Comparison of ENCODE assay signal across 7 mouse cellular contexts in genomic region chr16:46009717-46010116, GRCm38 (mm10). TPM values are rescaled to one million over a fixed set of nuclear protein-coding genes. Genes with fewer than 3 reads are reported as not detected.
DNase-seq lines count a peak whose midpoint lies in the region; ATAC-seq and TF ChIP-seq lines count a peak whose summit lies in the region.

No protein-coding gene starts in this region.

- no peak overlapping the region for H3K27ac ChIP-seq in lung, postnatal 0 days (ENCODE audit: low read length)
- H3K27ac ChIP-seq in forebrain, postnatal 0 days (ENCODE audit: low read depth, low read length) = 0 out of 2 replicates have a peak overlapping the region, but pooled peaks have one; percentile 29

- no peak for TF ChIP-seq CTCF in lung, postnatal 0 days (IDR thresholded peaks at IDR 0.05)
- no peak for TF ChIP-seq CTCF in forebrain, postnatal 0 days (IDR thresholded peaks at IDR 0.05; ENCODE audit: low read depth)

- no peaks in the 10 kb centered on the region; the same call in 1 of the 2 replicates for H3K4me1 ChIP-seq in lung, postnatal 0 days (ENCODE audit: insufficient read depth, low read depth, low read length)
- H3K4me1 ChIP-seq in forebrain, postnatal 0 days (ENCODE audit: insufficient read depth) = peaks cover 10% of the 10 kb centered on the region; the same call in 1 of the 2 replicates

- H3K4me2 ChIP-seq in lung, postnatal 0 days (replicated peaks; ENCODE audit: low read depth, low read length) = peak overlapping the region; percentile 76
- peak overlapping the region; percentile 78 for H3K4me2 ChIP-seq in forebrain, postnatal 0 days (ENCODE audit: low read depth)

- no peaks in the 10 kb centered on the region for H3K27me3 ChIP-seq in lung, postnatal 0 days (replicated peaks; ENCODE audit: insufficient read depth, low read length)
- no peaks in the 10 kb centered on the region for H3K27me3 ChIP-seq in forebrain, postnatal 0 days (ENCODE audit: insufficient read depth, low read length)

- DNase-seq in lung, postnatal 0 days (ENCODE audit: low spot score) = peak; percentile 6
- DNase-seq in lung, postnatal 14 days = no peak
- DNase-seq in cerebellum, adult 9-10 months = peak; percentile 76
- DNase-seq in forebrain, postnatal 0 days = no peak
- DNase-seq in urinary bladder, adult 2 months (ENCODE audit: low spot score) = no peak
- DNase-seq in thymus, adult 18-20 months = no peak

- peak overlapping the region; percentile 47 for H3K4me3 ChIP-seq in lung, postnatal 0 days (ENCODE audit: low read depth, low read length)
- H3K4me3 ChIP-seq in forebrain, postnatal 0 days (ENCODE audit: low read depth, low read length) = peak overlapping the region; percentile 73

- peak overlapping the region; percentile 41; the same call in 1 of the 2 replicates for H3K9ac ChIP-seq in lung, postnatal 0 days (replicated peaks; ENCODE audit: low read depth)
- peak overlapping the region; percentile 68 for H3K9ac ChIP-seq in forebrain, postnatal 0 days

- WGBS in lung, postnatal 0 days = under 1% methylated on average over 13 of the region's 13 CpGs
- 0% methylated on average over 13 of the region's 13 CpGs for WGBS in forebrain, postnatal 0 days

- H3K36me3 ChIP-seq in lung, postnatal 0 days (ENCODE audit: insufficient read depth, low read length) = no peaks in the 10 kb centered on the region
- no peaks in the 10 kb centered on the region for H3K36me3 ChIP-seq in forebrain, postnatal 0 days (ENCODE audit: insufficient read depth)

- ATAC-seq in lung, postnatal 0 days = no peak; the same call in none of the 2 replicates
- peak; percentile 21 for ATAC-seq in forebrain, postnatal 0 days
- ATAC-seq in megakaryocyte-erythroid progenitor cell, adult 5-6 weeks (replicated peaks; ENCODE audit: low FRiP score, low TSS enrichment, poor library complexity, severe bottlenecking) = peak; percentile 29; the same call in 1 of the 2 replicates

- no peaks in the 10 kb centered on the region for H3K9me3 ChIP-seq in lung, postnatal 0 days (ENCODE audit: low read length)
- H3K9me3 ChIP-seq in forebrain, postnatal 0 days (ENCODE audit: low read length) = no peaks in the 10 kb centered on the region

- TF ChIP-seq EP300 in lung, postnatal 0 days (IDR thresholded peaks at IDR 0.05) = no peak

RNA-seq across cellular contexts. Expression of gene Plcxd2, which starts 0.3 kb away (rescaled TPM):
- polyA plus RNA-seq in lung, postnatal 0 days (2015; fragmentation: Nextera tagmentation; extraction: Ambion mirVana) = 0.15 and 0.20 TPM in 2 replicates
- 33.2 and 43.4 TPM in 2 replicates for total RNA-seq in forebrain, postnatal 0 days (2014; rRNA removed)
- 10.1 and 11.7 TPM in 2 replicates for polyA plus RNA-seq in forebrain, postnatal 0 days (2015; fragmentation: Nextera tagmentation; extraction: Ambion mirVana)
- 0.57 TPM in 1 of 2 replicates, not detected in the other for total RNA-seq in megakaryocyte-erythroid progenitor cell, adult 5-6 weeks (2014; fragmentation: Nextera tagmentation)
- total RNA-seq in megakaryocyte-erythroid progenitor cell, adult 5-6 weeks (2017) = 0.75 and 1.8 TPM in 2 replicates
- polyA plus RNA-seq in urinary bladder, adult 2 months (2012; rRNA removed) = 0.63 and 0.78 TPM in 2 replicates

RNA-seq across cellular contexts. Expression of gene Phldb2, which starts 56.3 kb away (rescaled TPM):
- 54.2 and 66.7 TPM in 2 replicates for polyA plus RNA-seq in lung, postnatal 0 days (2015; fragmentation: Nextera tagmentation; extraction: Ambion mirVana)
- total RNA-seq in forebrain, postnatal 0 days (2014; rRNA removed) = 6.0 and 25.2 TPM in 2 replicates
- 3.1 and 4.2 TPM in 2 replicates for polyA plus RNA-seq in forebrain, postnatal 0 days (2015; fragmentation: Nextera tagmentation; extraction: Ambion mirVana)
- not detected in 2 replicates for total RNA-seq in megakaryocyte-erythroid progenitor cell, adult 5-6 weeks (2014; fragmentation: Nextera tagmentation)
- not detected in 2 replicates for total RNA-seq in megakaryocyte-erythroid progenitor cell, adult 5-6 weeks (2017)
- 65.9 and 73.9 TPM in 2 replicates for polyA plus RNA-seq in urinary bladder, adult 2 months (2012; rRNA removed)

Comparison
In these comparisons a context has a peak if more than half of its experiments do, and no peak if none do; other contexts are left out.
1. DNase-seq: peak in lung, postnatal 0 days (single experiment) and cerebellum, adult 9-10 months (single experiment); none in lung, postnatal 14 days (single experiment), forebrain, postnatal 0 days (single experiment), urinary bladder, adult 2 months (single experiment) and thymus, adult 18-20 months (0 of 2).
2. RNA of gene Phldb2, which starts 56.3 kb away (polyA plus RNA-seq): 65.9 to 73.9 TPM in urinary bladder, adult 2 months and 54.2 to 66.7 TPM in lung, postnatal 0 days; 3.1 to 4.2 TPM in forebrain, postnatal 0 days; every median in the first group is over 10 times any median in the second.